Mouse (Mus musculus) liver, postnatal 0 days (tissue): ENCODE data around the gene Rwdd3. TPM values are rescaled to one million over a fixed set of nuclear protein-coding genes. Genes with fewer than 3 reads are reported as not detected.

Source experiments
- ATAC-seq: fragments of 200-750 bp; cut with Nextera tagmentation; 2 replicates; pipeline ENCODE4 v1.8.0; 2017; ENCODE audit warnings: mild to moderate bottlenecking, moderate library complexity
- DNase-seq: peaks from one replicate; pipeline ENCODE4 v3.0.0-alpha.2; 2016
- H3K27ac ChIP-seq: fragments of 300-500 bp; sonication (generic); 2 replicates; pipeline ENCODE4 v1.5.1; 2014; ENCODE audit warnings: antibody characterized with exemption, moderate library complexity, mild to moderate bottlenecking, low read depth
- H3K27me3 ChIP-seq: fragments of 300-500 bp; sonication (generic); 2 replicates; pipeline ENCODE4 v1.6.1; 2014; ENCODE audit warnings: low read length, control low read depth, mixed read lengths; ENCODE audit not compliant: insufficient read depth
- H3K36me3 ChIP-seq: fragments of 300-500 bp; sonication (generic); replicated peaks from 2 replicates; pipeline ENCODE4 v1.6.1; 2014; ENCODE audit warnings: mild to moderate bottlenecking, control low read depth, low read length, moderate library complexity, mixed read lengths; ENCODE audit not compliant: insufficient read depth
- H3K4me1 ChIP-seq: fragments of 300-500 bp; sonication (generic); 2 replicates; pipeline ENCODE4 v1.6.1; 2014; ENCODE audit warnings: antibody characterized with exemption, mild to moderate bottlenecking, control low read depth; ENCODE audit not compliant: insufficient read depth
- H3K4me2 ChIP-seq: fragments of 300-500 bp; sonication (generic); 2 replicates; pipeline ENCODE4 v1.6.1; 2014; ENCODE audit warnings: low read depth, mild to moderate bottlenecking, low read length, moderate library complexity, mixed read lengths
- H3K4me3 ChIP-seq: fragments of 300-500 bp; sonication (generic); 2 replicates; pipeline ENCODE4 v1.5.1; 2014; ENCODE audit warnings: low read depth, low read length
- H3K9ac ChIP-seq: fragments of 300-500 bp; sonication (generic); replicated peaks from 2 replicates; pipeline ENCODE4 v1.6.1; 2014; ENCODE audit warnings: mild to moderate bottlenecking, moderate library complexity
- H3K9me3 ChIP-seq: fragments of 300-500 bp; sonication (generic); 2 replicates; pipeline ENCODE4 v1.6.1; 2016; ENCODE audit warnings: mild to moderate bottlenecking, control low read depth, low read length, mixed read lengths
- CTCF ChIP-seq: sonication (generic); IDR thresholded peaks from 2 replicates; pipeline ENCODE4 v1.5.1; 2016; ENCODE audit warnings: antibody characterized with exemption, low read depth
- EP300 ChIP-seq: IDR thresholded peaks from 2 replicates; pipeline ENCODE4 v1.6.1; 2016; ENCODE audit warnings: antibody characterized with exemption, low read depth, mild to moderate bottlenecking
- WGBS: fragments of 180-500 bp; shearing (Covaris S2); extraction: QIAGEN DNeasy Blood & Tissue Kit; methylation state at CpG from one replicate; pipeline ENCODE4 v1.1.7; 2014; ENCODE audit not compliant: insufficient replicate concordance; 5-methylcytosine and 5-hydroxymethylcytosine counted together
- polyA plus RNA-seq: library from polyadenylated mRNA; unstranded; fragments of >200 nt; fragmentation: Nextera tagmentation; extraction: Ambion mirVana; gene quantifications from 2 replicates; pipeline ENCODE4 v1.2.1, GENCODE M21; 2015

The Rwdd3 gene
- polyA plus RNA-seq, 1 experiment from 2014 or later, result 5.9 TPM

GRCm38 (mm10) chr3:121168581-121168980 is 2.9 kb downstream of the Rwdd3 start:
- H3K27ac ChIP-seq, result peak overlapping the region; percentile 41; the same call in 1 of the 2 replicates
- no peak overlapping the region for H3K9ac ChIP-seq
- DNase-seq, result no peak
- 76% methylated on average over 8 of the region's 8 CpGs for WGBS
- no peaks in the 10 kb centered on the region for H3K36me3 ChIP-seq
- no peaks in the 10 kb centered on the region for H3K27me3 ChIP-seq
- no peak overlapping the region for H3K4me3 ChIP-seq
- ATAC-seq, result no peak
- H3K9me3 ChIP-seq, result no peaks in the 10 kb centered on the region
- H3K4me2 ChIP-seq, result no peak overlapping the region
- TF ChIP-seq EP300, result no peak
- TF ChIP-seq CTCF, result no peak
- H3K4me1 ChIP-seq, result peaks cover 21% of the 10 kb centered on the region

GRCm38 (mm10) chr3:121163271-121163819 is 8.2 kb downstream of the Rwdd3 start:
- peak; percentile 75 for ATAC-seq
- no peak overlapping the region for H3K4me3 ChIP-seq
- H3K27me3 ChIP-seq, result no peaks in the 10 kb centered on the region
- no peaks in the 10 kb centered on the region for H3K4me1 ChIP-seq
- no peaks in the 10 kb centered on the region for H3K9me3 ChIP-seq
- peak; percentile 98 for TF ChIP-seq CTCF
- no peak for TF ChIP-seq EP300
- DNase-seq, result peak; percentile 90
- H3K27ac ChIP-seq, result no peak overlapping the region
- peak overlapping the region; percentile 24; the same call in 1 of the 2 replicates for H3K4me2 ChIP-seq
- 34% methylated on average over 7 of the region's 7 CpGs for WGBS
- H3K36me3 ChIP-seq, result no peaks in the 10 kb centered on the region
- no peak overlapping the region for H3K9ac ChIP-seq

DNA sequence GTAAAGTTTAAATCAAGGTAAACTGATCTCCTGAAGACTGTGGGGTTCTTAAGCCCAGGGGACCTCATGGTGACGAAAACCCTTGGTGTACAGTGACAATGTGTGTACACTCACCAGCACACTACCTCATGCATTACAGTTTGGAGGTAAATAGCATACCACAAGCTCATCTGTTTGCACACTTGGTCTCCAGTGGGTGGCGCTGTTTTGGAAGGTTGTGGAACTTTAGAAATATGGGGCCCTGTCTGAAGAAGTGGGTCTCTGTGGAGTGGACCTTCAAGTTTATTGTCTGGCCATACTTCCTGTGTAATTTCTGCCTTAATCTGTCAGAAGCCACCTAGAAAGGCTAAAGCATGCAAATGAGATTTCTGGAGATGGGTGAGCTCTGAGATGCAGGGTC is 9.8 kb downstream of the Rwdd3 start:
- H3K9ac ChIP-seq, result no peak overlapping the region
- H3K4me3 ChIP-seq, result no peak overlapping the region
- H3K9me3 ChIP-seq, result no peaks in the 10 kb centered on the region
- no peak for ATAC-seq
- H3K4me2 ChIP-seq, result no peak overlapping the region
- no peaks in the 10 kb centered on the region for H3K4me1 ChIP-seq
- no peak overlapping the region for H3K27ac ChIP-seq
- 51% methylated on average over 2 of the region's 2 CpGs for WGBS
- H3K27me3 ChIP-seq, result no peaks in the 10 kb centered on the region
- peak; percentile 57 for DNase-seq
- TF ChIP-seq CTCF (peak; percentile 68), EP300 (no peak)
- no peaks in the 10 kb centered on the region for H3K36me3 ChIP-seq

- TF ChIP-seq CTCF (no peak), EP300 (no peak)
- Histone ChIP-seq H3K4me1 (no peaks in the 10 kb centered on the region), H3K9ac (no peak overlapping the region), H3K4me2 (no peak overlapping the region), H3K9me3 (no peaks in the 10 kb centered on the region), H3K4me3 (no peak overlapping the region), H3K36me3 (no peaks in the 10 kb centered on the region), H3K27ac (no peak overlapping the region), H3K27me3 (no peaks in the 10 kb centered on the region)
- ATAC-seq, result no peak
- whole genome bisulfite sequencing, result 28% methylated on average over 4 of the region's 4 CpGs
- no peak for DNase-seq
Observed at GRCm38 (mm10) chr3:121160424-121160823, 11.1 kb downstream of the Rwdd3 start.

DNA sequence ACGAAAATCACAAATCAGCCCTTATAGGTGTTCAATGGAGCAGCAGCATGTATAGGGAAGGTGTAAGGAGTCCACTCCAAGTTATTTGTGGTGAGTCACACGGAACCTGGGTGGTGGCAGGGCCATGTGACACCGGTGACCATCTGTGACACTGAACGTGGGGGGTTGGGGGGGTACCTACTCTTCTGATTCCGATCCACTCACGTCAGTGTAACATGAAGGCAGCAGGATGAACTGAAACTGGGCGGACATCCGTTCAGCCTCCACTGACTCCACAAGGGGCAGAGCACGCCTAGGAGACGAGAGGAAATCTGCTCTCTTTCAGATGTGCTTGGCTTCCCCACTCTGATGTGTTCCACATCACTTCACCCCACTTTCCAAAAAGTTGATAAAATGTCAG is 11.9 kb downstream of the Rwdd3 start:
- Histone ChIP-seq H3K36me3 (no peaks in the 10 kb centered on the region), H3K4me1 (no peaks in the 10 kb centered on the region), H3K27ac (no peak overlapping the region), H3K27me3 (no peaks in the 10 kb centered on the region), H3K4me3 (no peak overlapping the region), H3K9ac (no peak overlapping the region), H3K9me3 (no peaks in the 10 kb centered on the region), H3K4me2 (no peak overlapping the region)
- peak; percentile 26 for ATAC-seq
- no peak for DNase-seq
- TF ChIP-seq CTCF (no peak), EP300 (no peak)
- WGBS, result 60% methylated on average over 10 of the region's 10 CpGs

- H3K4me1 ChIP-seq, result no peaks in the 10 kb centered on the region
- WGBS, result 86% methylated on average over 16 of the region's 16 CpGs
- no peak for ATAC-seq
Observed at GRCm38 (mm10) chr3:121158901-121159351, 12.6 kb downstream of the Rwdd3 start.

More at GRCm38 (mm10) chr3:121158901-121159351, 12.6 kb downstream of the Rwdd3 start:
- Histone ChIP-seq H3K9me3 (no peaks in the 10 kb centered on the region), H3K27me3 (no peaks in the 10 kb centered on the region), H3K27ac (no peak overlapping the region), H3K36me3 (no peaks in the 10 kb centered on the region), H3K4me3 (no peak overlapping the region), H3K4me2 (no peak overlapping the region), H3K9ac (no peak overlapping the region)
- no peak for DNase-seq
- TF ChIP-seq CTCF (no peak), EP300 (no peak)
